Comparison of ENCODE assay signal across 26 mouse cellular contexts in the genomic region with DNA sequence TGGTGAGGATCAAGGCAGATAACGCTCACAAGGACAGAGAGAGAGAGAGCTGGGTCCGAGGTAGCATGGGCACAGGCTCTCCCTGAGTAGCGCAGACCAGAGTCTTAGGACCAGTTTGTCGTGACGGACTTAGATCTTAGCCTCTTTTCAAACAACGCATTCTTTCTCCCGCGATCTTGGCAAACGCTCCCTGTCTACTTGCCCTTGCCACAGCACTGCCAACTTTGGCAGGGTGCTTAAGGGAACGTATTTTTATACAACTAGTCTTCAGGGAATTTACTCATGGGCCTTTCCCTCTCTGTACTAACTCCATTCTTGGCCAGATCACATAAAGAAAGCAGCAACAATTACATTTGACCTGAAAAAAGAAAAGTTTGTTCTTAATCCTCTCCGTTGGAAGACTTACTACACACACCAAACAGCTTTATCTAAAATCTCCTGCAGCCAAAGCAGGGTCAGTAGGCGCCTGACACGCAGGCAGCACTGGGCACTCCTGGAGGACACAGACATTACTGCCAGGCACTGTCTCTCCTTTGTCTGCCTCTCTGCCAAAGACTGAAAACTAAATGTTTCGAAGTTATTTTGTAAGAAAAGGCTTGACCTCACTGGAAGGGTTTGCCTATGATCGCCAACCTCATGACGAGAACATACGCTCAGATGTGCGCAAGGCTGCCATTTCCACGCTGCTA.
DNase-seq lines count a peak whose midpoint lies in the region; ATAC-seq lines count a peak whose summit lies in the region.
"Had no signal": no experiment of that assay in that cellular context is flagged by ENCODE, and none has a peak within 500 bp of the region (broad histone marks: within the 10 kb centered on the region; RNA-seq: fewer than 3 reads in every experiment).

No protein-coding gene starts in this region.

- H3K4me3 ChIP-seq in heart, embryonic 11.5 days (ENCODE audit: low read depth, low read length), result no peak overlapping the region
- H3K4me3 ChIP-seq in brown adipose tissue, adult 24 weeks (ENCODE audit: insufficient read depth, low read depth, low read length), result peak overlapping the region; percentile 13; the same call in 1 of the 2 replicates
- H3K4me3 ChIP-seq in kidney, embryonic 14.5 days (ENCODE audit: low read length), result no peak overlapping the region
- H3K4me3 ChIP-seq: hindbrain, embryonic 10.5 days; intestine, embryonic 15.5 days; limb, embryonic 10.5 days; liver, embryonic 15.5 days; midbrain, embryonic 12.5 days; neural tube, embryonic 15.5 days; stomach, embryonic 15.5 days had no signal

- H3K27me3 ChIP-seq in heart, embryonic 11.5 days (ENCODE audit: control insufficient read depth, insufficient read depth, low read length), result no peaks in the 10 kb centered on the region
- no peaks in the 10 kb centered on the region for H3K27me3 ChIP-seq in kidney, embryonic 14.5 days (ENCODE audit: control insufficient read depth, insufficient read depth, low read length)
- H3K27me3 ChIP-seq: intestine, embryonic 15.5 days; liver, embryonic 15.5 days; midbrain, embryonic 12.5 days; neural tube, embryonic 15.5 days; stomach, embryonic 15.5 days had no signal

- H3K9me3 ChIP-seq in heart, embryonic 11.5 days (replicated peaks; ENCODE audit: control insufficient read depth, low read length), result no peaks in the 10 kb centered on the region
- no peaks in the 10 kb centered on the region for H3K9me3 ChIP-seq in kidney, embryonic 14.5 days (ENCODE audit: control insufficient read depth, low read length)
- H3K9me3 ChIP-seq: hindbrain, embryonic 10.5 days; intestine, embryonic 15.5 days; limb, embryonic 10.5 days; liver, embryonic 15.5 days; midbrain, embryonic 12.5 days; neural tube, embryonic 15.5 days; stomach, embryonic 15.5 days had no signal

- H3K27ac ChIP-seq in heart, embryonic 11.5 days (ENCODE audit: low read depth, low read length), result no peak overlapping the region
- peak overlapping the region; percentile 17 for H3K27ac ChIP-seq in brown adipose tissue, adult 24 weeks (replicated peaks; ENCODE audit: low read depth, low read length)
- H3K27ac ChIP-seq in kidney, embryonic 14.5 days (ENCODE audit: low read depth, low read length), result no peak overlapping the region
- H3K27ac ChIP-seq: hindbrain, embryonic 10.5 days; intestine, embryonic 15.5 days; limb, embryonic 10.5 days; liver, embryonic 15.5 days; midbrain, embryonic 12.5 days; neural tube, embryonic 15.5 days; stomach, embryonic 15.5 days had no signal

- no peak overlapping the region for H3K9ac ChIP-seq in heart, embryonic 11.5 days (ENCODE audit: low read depth, low read length)
- no peak overlapping the region for H3K9ac ChIP-seq in kidney, embryonic 14.5 days (ENCODE audit: low read depth, low read length)
- H3K9ac ChIP-seq: intestine, embryonic 15.5 days; liver, embryonic 15.5 days; midbrain, embryonic 12.5 days; neural tube, embryonic 15.5 days; stomach, embryonic 15.5 days had no signal

- no peak for ATAC-seq in heart, embryonic 11.5 days (replicated peaks; ENCODE audit: insufficient number of reproducible peaks, low FRiP score, low TSS enrichment)
- ATAC-seq in kidney, embryonic 14.5 days (ENCODE audit: low FRiP score, low TSS enrichment), result no peak
- ATAC-seq: forebrain, embryonic 16.5 days; hindbrain, embryonic 16.5 days; intestine, embryonic 15.5 days had no signal

- peaks cover 4% of the 10 kb centered on the region; the same call in 1 of the 2 replicates for H3K36me3 ChIP-seq in heart, embryonic 11.5 days (ENCODE audit: control insufficient read depth, insufficient read depth, low read length)
- peaks cover 23% of the 10 kb centered on the region for H3K36me3 ChIP-seq in kidney, embryonic 14.5 days (ENCODE audit: control insufficient read depth, insufficient read depth, low read length)
- H3K36me3 ChIP-seq: midbrain, embryonic 12.5 days; neural tube, embryonic 15.5 days had no signal

- intact Hi-C loops in heart, postnatal 10 days (cut with DNase I), result no loop called here
- intact Hi-C loops in heart, postnatal 25 days (cut with DNase I), result no loop called here

- 89% methylated on average over 19 of the region's 19 CpGs for WGBS in heart, embryonic 11.5 days (ENCODE audit: insufficient replicate concordance)
- WGBS in kidney, embryonic 14.5 days, result 94% methylated on average over 19 of the region's 19 CpGs

- H3K4me2 ChIP-seq in heart, embryonic 11.5 days, result no peak overlapping the region
- H3K4me2 ChIP-seq in kidney, embryonic 14.5 days (replicated peaks; ENCODE audit: low read depth, low read length), result no peak overlapping the region
- H3K4me2 ChIP-seq: intestine, embryonic 15.5 days; liver, embryonic 15.5 days; midbrain, embryonic 12.5 days; neural tube, embryonic 15.5 days; stomach, embryonic 15.5 days had no signal

- 0 out of 2 replicates have a peak, but pooled peaks cover 2% of the 10 kb centered on the region for H3K4me1 ChIP-seq in heart, embryonic 11.5 days (ENCODE audit: control insufficient read depth, insufficient read depth, low read length)
- no peaks in the 10 kb centered on the region; the same call in 1 of the 2 replicates for H3K4me1 ChIP-seq in brown adipose tissue, adult 24 weeks (ENCODE audit: control insufficient read depth, insufficient read depth, insufficient read length, low read length)
- no peaks in the 10 kb centered on the region for H3K4me1 ChIP-seq in kidney, embryonic 14.5 days (ENCODE audit: control insufficient read depth, insufficient read depth, low read length)
- H3K4me1 ChIP-seq: intestine, embryonic 15.5 days; limb, embryonic 10.5 days; liver, embryonic 15.5 days; neural tube, embryonic 15.5 days; stomach, embryonic 15.5 days had no signal

- DNase-seq in heart, adult 11 months, result peak; percentile 87
- peak; percentile 49 to 52 for DNase-seq in heart, postnatal 10 days
- DNase-seq in heart, postnatal 25 days (ENCODE audit: low spot score), result no peak
- peak; percentile 52 for DNase-seq in adipocyte (ENCODE audit: low spot score)
- DNase-seq: adrenal gland, adult 8-10 months; B cell, adult 2 months; cerebellum, adult 9-10 months; kidney, adult 8-10 months; kidney, postnatal 14 days; liver; right cerebral cortex, adult 18-20 months; right cerebral cortex, postnatal 4 days; thymus, adult 2 months; thymus, postnatal 4 days had no signal
